Mouse (Mus musculus) ES-E14 (cell line): ENCODE results near the gene Fbxl19.

ENCODE experiments used
- CHD2 ChIP-seq: IDR thresholded peaks from 2 replicates; pipeline ENCODE4 v1.6.1; 2014; ENCODE audit warnings: mild to moderate bottlenecking, low read depth, low read length, inconsistent platforms
- HCFC1 ChIP-seq: IDR thresholded peaks from 2 replicates; pipeline ENCODE4 v1.6.1; 2012; ENCODE audit warnings: low read length, inconsistent platforms, borderline replicate concordance; ENCODE audit not compliant: insufficient read depth
- MAFK ChIP-seq: IDR thresholded peaks from 2 replicates; pipeline ENCODE4 v1.6.1; 2014; ENCODE audit warnings: mild to moderate bottlenecking, low read depth, low read length, inconsistent platforms; ENCODE audit not compliant: insufficient read depth
- ZC3H11A ChIP-seq: IDR thresholded peaks from 2 replicates; pipeline ENCODE4 v1.6.1; 2012; ENCODE audit warnings: low read depth, mild to moderate bottlenecking, inconsistent platforms, low read length, borderline replicate concordance
- ZNF384 ChIP-seq: IDR thresholded peaks from 2 replicates; pipeline ENCODE4 v1.6.1; 2012; ENCODE audit warnings: low read depth, low read length, inconsistent platforms

- TF ChIP-seq ZNF384 (no peak), HCFC1 (no peak), CHD2 (no peak), ZC3H11A (no peak), MAFK (no peak)
Measured at GRCm38 (mm10) chr7:127753741-127754140, 9.4 kb downstream of the Fbxl19 start.
